Mouse (Mus musculus) brain, adult 2 months (tissue): ENCODE data around the gene Leng9.
A peak's percentile ranks its signal among the peaks of the same experiment; 100 is the strongest.

ENCODE experiments used
- DNase-seq: peaks from one replicate; pipeline ENCODE4 v3.0.0; 2011; ENCODE audit warnings: low read depth, low spot score

Gene Leng9

DNA sequence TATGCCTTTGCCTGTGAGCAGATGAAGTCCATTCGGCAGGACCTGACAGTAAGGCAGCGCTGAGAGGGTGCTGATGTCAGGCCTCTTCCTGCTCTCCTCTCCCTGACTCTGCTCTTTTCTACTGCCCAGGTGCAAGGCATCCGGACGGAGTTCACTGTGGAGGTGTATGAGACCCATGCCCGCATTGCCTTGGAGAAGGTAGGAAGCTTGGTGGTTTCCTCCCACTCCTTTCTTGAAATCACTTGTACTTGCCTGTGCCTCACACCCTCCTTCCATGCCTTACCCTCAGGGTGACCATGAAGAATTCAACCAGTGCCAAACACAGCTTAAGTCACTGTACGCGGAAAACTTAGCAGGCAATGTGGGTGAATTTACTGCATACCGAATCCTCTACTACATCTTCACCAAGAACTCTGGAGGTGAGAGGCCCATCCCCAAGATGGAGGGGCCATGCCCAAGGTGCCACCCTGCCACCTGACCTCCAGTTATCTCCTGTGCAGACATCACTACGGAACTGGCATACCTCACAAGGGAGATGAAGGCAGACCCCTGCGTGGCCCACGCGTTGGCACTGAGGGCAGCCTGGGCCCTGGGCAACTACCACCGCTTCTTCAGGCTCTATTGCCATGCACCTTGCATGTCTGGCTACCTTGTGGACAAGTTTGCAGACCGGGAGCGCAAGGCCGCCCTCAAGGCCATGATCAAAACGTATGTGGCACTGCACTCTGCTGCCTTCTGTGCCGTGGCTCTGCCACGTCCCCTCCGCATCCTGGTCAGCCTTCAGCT is 5.2 kb downstream of the Leng9 start:
- no peak for DNase-seq

DNA sequence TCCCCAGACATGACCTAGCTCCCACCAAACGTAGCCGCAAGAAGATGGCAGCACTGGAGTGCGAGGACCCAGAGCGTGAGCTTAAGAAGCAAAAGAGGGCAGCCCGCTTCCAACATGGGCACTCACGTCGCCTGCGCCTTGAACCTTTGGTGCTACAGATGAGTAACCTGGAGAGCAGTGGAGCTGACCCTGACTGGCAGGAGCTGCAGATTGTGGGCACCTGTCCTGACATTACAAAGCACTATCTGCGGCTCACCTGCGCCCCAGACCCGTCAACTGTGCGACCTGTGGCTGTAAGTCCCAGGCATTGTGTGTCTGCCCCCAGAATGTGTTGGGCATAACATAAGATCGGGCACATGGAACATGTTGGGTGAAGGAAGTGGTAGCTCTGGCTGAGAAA is 6.1 kb downstream of the Leng9 start:
- no peak for DNase-seq

DNA sequence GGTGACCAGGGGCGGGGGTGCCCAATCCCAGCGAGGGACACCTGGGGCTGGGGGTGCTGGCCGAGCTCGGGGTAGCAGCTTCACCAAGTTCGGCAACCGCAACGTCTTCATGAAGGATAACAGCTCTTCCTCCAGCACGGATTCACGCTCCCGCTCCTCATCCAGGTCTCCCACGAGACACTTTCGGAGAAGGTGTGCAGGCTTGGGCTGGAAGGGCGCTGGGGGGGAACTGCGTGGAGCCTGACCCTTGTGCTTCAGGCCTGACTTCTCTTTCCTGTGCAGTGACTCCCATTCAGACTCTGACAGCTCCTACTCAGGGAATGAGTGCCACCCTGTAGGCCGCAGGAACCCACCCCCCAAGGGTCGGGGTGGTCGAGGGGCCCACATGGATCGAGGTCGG is 6.7 kb downstream of the Leng9 start:
- no peak for DNase-seq

DNA sequence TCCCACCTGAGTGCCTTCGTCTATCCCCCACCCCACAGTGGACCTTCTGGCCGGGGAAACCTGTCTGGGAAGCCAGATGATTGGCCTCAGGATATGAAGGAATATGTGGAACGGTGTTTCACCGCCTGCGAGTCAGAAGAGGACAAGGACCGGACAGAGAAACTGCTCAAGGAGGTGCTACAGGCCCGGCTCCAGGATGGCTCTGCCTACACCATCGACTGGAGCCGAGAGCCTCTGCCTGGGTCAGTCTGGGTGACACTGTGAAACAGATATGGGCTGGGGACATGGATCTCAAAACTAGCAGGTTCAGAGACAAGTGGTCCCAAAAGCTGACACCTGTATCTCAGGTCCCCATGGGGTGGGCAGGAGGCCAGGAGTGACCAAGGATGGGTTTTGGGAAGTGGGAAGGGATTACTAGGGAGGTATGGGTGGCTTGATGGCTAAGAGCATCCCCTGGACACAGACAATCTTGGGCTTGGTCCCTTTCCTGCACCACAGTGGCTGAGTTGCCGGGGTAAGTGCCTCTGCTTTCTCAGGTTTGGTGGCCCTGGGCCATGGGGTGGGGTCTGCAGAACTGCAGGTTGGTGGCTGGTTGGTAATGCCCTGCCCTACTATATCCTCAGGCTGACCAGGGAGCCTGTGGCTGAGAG is 7.3 kb downstream of the Leng9 start:
- DNase-seq: no peak

DNA sequence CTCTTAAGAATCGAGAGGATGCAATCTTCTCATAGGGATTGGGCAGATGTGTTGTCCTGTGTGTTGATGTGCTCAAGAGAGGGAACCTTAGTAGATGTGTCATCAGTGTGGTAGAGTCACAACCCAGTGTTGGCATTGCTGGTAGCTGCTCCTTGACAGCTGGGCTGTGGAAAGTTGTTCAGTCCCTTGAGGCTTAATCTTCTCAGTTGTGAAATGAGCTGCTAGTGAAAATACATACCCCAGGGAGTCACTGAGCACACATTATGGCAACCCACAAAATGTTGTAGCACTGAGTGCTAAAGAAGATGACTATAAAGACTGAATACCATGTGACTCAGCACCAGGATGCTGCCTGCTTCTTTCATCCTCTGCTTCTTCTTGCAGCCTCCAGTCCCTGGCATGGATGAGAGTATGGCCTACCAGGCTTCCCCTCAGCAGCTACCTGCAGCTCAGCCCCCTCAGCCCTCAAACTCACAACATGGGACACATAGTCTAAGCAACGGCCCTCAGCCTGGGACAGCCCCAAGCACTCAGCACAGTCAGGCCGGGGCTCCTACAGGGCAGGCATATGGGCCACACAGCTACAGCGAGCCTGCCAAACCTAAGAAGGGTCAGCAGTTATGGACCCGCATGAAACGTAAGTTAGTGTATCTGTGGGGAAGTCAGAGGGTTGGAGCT is 8.4 kb downstream of the Leng9 start:
- DNase-seq: no peak

DNA sequence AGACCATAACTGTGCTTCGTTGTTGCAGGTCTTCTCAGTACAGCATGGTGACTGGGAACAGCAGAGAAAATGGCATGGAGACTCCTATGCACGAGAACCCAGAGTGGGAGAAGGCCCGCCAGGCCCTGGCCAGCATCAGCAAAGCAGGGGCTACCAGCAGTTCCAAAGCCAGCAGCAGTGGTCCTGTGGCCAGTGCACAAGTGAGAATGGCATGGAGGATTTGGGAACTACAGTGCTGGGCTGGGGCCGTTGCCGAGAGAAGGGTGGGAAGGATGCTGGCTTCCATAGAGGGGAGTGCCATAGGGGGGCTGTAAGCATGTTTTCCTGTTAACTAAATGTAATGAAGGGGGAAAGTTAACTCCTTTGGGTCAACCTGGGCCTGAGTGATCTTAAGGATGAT is 10.8 kb downstream of the Leng9 start:
- no peak for DNase-seq

DNA sequence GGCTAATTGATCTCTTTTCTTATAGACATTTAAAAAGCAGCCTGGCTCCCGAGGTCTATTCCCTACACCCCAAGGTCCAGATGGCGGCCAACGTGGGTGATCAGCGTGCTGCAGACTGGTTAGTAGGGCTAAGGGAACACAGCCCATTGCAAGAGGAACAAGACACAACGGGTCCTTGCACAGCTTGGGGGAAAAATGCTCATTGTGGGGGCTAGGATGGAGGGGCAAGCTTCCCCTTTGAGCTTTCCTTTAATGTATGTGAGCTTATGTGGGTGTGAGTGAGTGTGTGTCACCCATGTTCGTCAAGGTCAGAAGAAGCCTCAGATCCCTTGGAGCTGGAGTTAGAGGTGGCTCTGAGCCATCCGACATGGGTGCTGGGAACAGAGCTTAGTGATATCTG is 11.5 kb downstream of the Leng9 start:
- DNase-seq: no peak

DNA sequence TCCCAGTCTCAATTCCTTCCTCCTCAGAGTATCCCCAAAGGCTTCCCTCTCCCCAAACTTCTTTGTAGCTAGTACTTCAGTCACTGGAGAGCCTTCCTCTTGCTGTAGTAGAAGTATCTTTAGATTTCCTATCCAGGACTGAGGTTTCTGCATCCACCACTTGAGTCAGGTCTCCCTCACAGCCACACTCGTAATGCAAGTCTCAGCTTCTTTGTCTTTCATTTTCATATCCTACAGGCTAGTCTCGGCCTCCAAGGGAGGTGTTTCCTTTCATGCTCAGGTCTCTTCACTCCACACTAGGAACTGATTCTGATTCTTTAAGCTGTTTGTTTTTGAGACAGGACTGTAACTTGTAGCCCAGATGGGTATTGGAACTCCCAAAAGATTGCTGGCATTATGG is 12.0 kb downstream of the Leng9 start:
- no peak for DNase-seq

DNA sequence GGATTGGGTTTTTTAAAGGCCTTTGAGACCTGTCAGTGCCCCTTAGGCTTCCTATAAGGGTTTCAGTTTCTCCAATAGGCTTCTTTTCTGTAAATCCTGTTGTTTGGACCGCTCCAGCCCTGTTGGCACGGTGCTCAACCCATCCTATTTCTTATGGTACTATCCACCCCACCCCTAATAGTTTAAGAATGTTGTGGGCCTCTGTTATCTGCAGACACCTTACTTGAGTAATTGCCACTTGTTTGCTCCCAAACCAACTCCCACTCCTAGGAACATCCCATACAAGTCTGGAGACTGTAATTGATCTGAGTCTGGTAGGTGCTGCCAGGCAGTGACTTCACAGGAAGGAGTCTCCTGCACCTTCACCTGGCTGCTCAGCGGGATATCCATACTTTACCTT is 12.4 kb downstream of the Leng9 start:
- no peak for DNase-seq

DNA sequence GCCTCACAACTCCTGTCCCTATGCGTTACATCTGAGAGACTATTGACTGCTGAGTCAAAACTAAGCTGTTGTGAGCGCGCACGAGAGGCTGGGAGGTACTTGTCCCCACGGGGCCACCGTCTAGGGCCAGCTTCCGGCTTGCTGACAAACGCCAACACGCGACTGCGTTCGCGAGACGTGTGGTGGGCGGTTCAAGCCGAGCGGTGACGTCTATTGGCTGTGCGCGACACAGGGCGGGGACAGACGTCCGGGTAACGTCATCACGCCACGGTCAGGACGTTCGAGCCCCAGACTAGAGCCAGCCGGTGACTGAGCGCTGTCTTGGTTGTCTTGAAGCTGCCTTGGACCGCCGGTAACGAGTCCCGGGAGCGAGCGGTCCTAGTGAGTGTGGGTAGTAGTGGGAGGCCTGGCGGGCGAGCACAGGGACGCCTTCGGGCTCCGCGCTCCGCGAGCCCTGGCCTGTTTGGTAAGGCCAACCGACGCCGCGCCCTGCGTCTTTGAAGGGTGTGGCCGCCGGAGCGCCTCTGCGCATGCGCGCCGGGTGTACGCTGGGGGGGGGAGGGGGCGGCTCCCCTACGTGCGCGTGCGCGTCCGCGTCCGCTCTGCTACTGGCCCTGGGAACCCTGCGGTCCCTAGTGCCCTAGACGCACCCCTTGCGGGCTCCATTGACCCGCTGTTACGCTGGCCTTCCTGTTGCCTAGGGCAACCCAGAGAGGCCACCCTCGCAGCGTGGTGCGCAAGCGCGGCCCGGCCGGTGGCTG is 13.2 kb downstream of the Leng9 start, which contains the start of gene Leng8:
TSS of gene Leng8 (plus strand) at position 269 of the 761 bp plus-strand sequence.
- peak; percentile 100 for DNase-seq

DNA sequence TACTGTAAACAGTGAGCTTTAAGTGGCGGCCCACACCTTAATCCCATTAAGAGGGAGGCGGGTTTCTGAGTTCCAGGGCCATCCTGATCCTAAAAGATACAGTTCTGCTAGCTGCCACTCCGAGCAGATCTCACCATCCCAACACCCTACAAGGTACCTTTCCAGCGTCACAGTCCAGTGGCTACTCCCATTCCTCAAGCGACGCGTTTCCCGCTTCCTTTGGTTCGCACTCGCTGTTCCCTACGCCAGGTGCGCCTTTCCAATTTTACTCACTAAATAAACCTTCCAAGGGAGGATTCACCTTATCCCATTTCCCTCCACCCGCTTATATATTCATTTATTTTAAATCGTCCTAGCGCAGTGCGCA is 13.8 kb downstream of the Leng9 start:
- DNase-seq: no peak

DNA sequence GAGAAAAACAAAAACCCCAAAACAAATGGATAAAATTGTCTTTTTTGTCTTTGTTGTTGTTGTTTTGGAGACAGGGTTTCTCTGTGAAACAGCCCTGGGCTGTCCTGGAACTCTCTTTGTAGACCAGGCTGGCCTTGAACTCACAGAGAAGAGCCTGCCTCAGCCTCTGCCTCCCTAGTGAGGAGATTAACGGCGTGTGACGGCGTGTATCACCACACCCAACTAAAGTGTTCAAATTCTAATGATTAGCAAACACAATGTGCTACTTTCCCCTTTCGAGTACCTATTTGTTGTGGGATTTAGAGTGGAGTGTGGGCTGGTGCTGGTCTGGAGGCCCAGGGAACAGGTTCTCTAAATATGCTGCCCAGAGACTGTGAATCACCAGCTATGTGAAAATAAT is 15.3 kb downstream of the Leng9 start:
- no peak for DNase-seq

DNA sequence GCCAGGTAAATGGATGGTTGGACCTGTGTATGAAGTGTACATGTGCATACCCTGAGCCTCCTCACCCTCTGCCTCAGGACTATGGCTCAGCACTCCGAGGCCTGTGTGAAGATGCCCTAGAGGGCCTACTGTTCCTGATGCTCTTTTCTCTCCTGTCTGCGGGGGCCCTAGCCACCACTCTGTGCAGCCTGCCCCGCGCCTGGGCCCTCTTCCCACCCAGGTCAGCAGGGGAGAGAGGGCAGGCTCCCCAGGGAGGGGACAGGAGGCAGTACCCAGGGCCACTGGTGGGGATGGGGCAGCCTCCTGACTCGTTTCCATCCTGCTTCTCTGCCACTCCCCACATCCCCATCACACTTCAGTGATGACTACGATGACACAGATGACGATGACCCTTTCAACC is 17.2 kb downstream of the Leng9 start:
- DNase-seq: no peak

DNA sequence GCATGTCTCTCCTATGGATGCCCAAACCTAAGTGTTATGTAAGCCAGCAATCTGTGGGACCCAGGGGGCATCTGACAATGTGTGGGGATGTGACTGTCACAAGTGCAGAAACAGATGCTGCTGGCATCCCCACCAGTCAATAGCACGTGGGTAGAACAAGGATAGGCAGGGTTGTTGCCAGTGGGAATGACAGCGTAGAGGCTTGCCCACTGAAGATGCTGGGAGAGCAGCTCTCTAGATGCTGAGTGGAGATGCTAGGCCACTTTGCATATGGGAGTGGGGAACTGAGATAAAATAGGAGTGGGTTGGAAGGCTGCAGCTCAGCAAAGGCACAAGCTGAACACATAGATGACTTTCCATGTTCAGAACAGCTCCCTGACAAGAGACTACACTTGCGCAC is 17.6 kb downstream of the Leng9 start:
- DNase-seq: peak; percentile 86

DNA sequence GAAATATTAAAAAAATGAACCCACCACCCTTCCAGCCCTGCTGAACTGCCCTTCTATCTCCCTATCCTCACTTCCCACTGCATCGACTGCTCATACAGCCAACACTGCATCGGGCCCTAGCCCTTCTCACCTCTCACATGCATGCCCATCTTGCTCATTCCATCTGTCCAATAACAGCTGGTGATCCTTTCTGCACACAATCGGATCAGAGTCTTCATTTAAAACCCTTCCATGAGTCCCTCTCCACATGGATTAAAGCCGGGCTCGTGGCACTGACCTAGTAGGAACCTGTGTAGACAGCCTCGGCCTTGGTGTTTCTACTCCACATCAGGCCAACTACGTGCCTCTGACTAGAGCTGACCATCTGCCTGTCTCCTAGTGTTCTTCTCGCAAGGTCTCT is 18.2 kb downstream of the Leng9 start:
- no peak for DNase-seq

DNA sequence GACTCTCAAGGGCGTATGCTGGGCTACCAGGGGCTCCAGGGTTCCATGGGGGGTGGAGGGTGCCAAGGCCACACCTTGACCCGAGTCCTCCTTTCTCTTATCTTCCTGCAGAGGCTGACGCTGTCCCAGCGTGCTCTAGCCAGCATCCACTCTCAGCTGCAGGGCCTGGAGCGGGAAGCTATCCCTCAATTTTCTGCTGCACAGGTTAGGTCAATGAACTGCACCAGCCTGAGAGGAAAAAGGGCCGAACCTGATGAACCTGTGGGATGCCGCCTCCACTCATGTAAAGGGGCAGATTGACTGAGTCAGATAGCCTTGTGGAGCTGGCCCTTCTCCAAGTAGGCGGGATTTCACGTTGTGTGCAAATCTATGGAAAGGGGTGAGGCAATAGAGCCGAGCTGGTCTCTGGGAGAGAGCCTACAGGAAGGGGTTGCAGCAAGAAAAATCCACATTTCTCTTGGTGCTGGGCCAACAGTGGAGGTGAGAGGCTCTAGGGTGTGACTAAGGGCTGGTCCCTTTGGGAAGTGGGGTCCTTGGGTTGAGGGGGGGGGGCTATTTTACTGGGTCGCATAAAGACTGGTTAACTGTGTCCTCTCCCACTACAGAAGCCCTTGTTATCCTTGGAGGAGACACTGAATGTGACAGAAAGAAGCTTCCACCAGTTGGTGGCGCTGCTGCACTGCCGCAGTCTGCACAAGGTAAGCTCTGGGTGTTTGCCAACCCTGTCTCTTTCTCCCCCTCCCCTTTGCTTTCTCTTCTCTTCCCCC is 19.3 kb downstream of the Leng9 start:
- DNase-seq: peak; percentile 95

DNA sequence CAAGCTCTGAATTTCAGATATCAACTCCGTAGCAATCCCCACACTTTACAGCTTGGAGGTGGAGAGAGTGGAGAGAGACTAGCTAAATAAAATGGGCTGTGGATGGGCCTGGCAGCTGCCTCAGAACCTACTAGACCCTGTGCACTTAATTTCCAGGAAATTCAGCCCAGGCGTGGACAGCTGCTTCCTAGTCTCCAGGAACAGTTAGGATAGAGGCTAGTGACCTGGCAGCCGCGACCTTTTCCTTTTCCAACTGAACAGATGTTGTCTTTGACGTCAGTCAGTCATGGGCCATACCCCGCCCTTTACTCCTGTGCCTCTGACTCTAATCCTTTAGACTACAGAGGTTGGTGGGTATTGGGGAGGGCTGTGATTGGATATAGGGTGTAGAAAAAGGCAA is 21.3 kb downstream of the Leng9 start:
- no peak for DNase-seq

DNA sequence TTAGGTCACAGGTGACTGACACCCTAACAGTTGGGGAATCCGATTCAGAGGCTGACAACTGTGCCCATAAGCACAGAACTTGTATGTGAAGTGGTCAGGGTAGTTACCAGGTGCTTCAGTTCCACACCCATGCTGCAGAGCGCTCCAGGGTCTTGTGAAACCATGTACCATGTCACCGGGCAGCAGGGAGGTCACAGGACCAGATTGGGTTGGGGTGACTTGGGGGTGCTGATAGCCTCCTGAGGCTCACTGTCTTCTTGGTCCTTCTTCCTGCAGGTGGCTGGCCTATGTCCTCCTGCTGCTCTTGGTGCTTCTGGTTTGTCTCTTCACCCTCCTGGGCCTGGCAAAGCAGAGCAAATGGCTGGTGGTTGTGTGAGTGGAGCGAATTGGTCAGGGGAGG is 22.3 kb downstream of the Leng9 start:
- DNase-seq: no peak

DNA sequence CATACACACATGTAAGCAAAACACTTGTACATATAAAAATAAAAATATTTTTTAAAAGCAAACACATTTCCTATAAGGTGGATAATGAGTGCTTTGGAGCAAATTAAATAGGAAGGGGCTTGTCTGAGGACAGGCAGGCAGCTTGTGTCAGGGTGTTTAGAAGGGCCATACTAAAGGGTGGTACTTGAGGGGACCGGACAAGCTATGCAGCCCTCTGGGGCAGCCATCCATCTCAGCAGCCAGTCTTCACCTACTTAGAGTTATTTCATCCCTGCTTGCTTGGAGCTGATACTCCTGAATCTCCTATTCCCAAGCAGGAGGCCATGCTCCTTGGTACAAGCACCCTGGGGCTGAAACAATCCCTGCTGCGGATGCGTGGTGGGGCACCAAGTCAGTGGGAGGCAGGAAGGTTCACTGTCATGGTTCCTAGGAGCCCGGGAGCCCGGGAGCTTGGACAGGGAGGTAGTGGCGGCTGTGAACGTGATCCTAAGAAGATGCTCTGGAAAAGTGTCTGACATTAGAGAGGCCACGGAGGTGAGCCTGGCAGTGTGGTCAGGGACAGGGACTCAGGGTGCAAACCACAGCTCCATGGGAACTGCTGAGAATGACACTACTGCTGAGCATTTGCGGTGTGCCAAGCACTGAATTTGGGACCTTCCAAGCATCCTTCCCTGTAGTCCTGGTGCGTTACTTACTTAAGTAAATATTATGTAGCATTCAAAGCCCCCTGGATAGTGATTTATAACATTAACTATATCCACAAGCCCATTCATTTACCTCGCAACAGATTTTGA is 23.0 kb downstream of the Leng9 start:
- no peak for DNase-seq

DNA sequence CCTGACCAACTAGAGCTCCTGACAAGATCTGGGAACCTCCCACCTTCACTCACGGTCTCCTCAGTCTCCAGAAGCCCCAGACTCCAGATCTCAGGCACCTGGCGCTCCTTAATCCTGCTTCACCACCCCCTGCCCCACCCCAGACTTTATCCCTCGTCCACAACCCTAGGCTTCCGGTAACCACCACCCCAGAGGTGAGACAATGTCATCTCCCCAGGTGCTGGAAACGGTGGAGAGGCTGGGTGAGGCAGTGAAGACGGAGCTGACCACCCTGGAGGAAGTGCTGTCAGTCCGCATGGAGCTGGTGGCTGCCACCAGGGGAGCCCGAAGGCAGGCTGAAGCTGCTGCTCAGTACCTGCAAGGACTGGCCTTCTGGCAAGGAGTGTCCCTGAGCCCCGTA is 24.9 kb downstream of the Leng9 start:
- no peak for DNase-seq

DNA sequence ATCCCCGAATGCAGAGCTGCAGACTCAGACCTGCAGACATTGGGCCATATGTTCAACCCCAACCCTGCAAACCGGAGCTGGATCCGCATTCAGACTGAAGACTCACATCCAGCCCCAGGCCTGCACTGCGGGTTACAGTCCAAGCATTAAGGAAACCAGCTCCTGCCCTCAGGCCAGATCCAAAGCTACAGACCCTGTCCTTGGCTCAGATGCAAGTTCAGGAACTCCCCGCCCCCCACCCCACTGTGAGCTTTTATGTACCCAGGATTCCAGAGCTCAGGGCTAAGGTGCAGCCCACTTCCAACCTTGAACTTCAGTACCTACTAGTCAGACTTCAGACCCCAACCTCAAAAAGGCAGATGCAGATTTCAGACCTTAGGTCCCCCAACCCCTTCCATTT is 25.3 kb downstream of the Leng9 start:
- no peak for DNase-seq
